Mouse (Mus musculus) limb, embryonic 15.5 days (tissue): ENCODE data around the gene Phldb3. TPM values are rescaled to one million over a fixed set of nuclear protein-coding genes. Genes with fewer than 3 reads are reported as not detected.

ENCODE experiments used
- ATAC-seq: fragments of 200-750 bp; cut with Nextera tagmentation; 2 replicates; pipeline ENCODE4 v1.8.0; 2017; ENCODE audit warnings: low read depth, moderate TSS enrichment; ENCODE audit not compliant: insufficient number of reproducible peaks, low FRiP score, low TSS enrichment
- H3K27ac ChIP-seq: fragments of 300-500 bp; sonication (generic); 2 replicates; pipeline ENCODE4 v1.5.1; 2015; ENCODE audit warnings: moderate library complexity, mild to moderate bottlenecking, inconsistent platforms
- H3K27me3 ChIP-seq: fragments of 300-500 bp; sonication (generic); 2 replicates; pipeline ENCODE4 v1.6.1; 2015; ENCODE audit warnings: inconsistent platforms
- H3K36me3 ChIP-seq: fragments of 300-500 bp; sonication (generic); 2 replicates; pipeline ENCODE4 v1.6.1; 2015; ENCODE audit warnings: inconsistent platforms
- H3K4me1 ChIP-seq: fragments of 300-500 bp; sonication (generic); 2 replicates; pipeline ENCODE4 v1.6.1; 2015; ENCODE audit warnings: inconsistent platforms
- H3K4me2 ChIP-seq: fragments of 300-500 bp; sonication (generic); 2 replicates; pipeline ENCODE4 v1.6.1; 2015; ENCODE audit warnings: mild to moderate bottlenecking, inconsistent platforms
- H3K4me3 ChIP-seq: fragments of 300-500 bp; sonication (generic); 2 replicates; pipeline ENCODE4 v1.5.1; 2015; ENCODE audit warnings: mild to moderate bottlenecking, inconsistent platforms
- H3K9ac ChIP-seq: fragments of 300-500 bp; sonication (generic); 2 replicates; pipeline ENCODE4 v1.6.1; 2015; ENCODE audit warnings: inconsistent platforms
- H3K9me3 ChIP-seq: fragments of 300-500 bp; sonication (generic); 2 replicates; pipeline ENCODE4 v1.6.1; 2016; ENCODE audit warnings: inconsistent platforms
- WGBS: fragments of 180-500 bp; shearing (Covaris S2); methylation state at CpG from one replicate; pipeline ENCODE4 v1.1.7; 2015; 5-methylcytosine and 5-hydroxymethylcytosine counted together
- polyA plus RNA-seq: library from polyadenylated mRNA; unstranded; fragments of >200 nt; fragmentation: Nextera tagmentation; extraction: Ambion mirVana; gene quantifications from 2 replicates; pipeline ENCODE4 v1.2.1, GENCODE M21; 2015

The Phldb3 gene
- polyA plus RNA-seq, 1 experiment from 2014 or later: 1.4 TPM

- 88% methylated on average over 23 of the region's 23 CpGs for WGBS
- no peak for ATAC-seq
Measured at GRCm38 (mm10) chr7:24671944-24672439, 61.4 kb downstream of the Phldb3 start.

GRCm38 (mm10) chr7:24676575-24676974, 66.0 kb downstream of the Phldb3 start, which contains the start of gene Tex101:
Tex101 (minus strand) TSS chr7:24676675.
- Histone ChIP-seq H3K9ac (no peak within 1 kb of the TSS), H3K4me3 (no peak within 1 kb of the TSS), H3K9me3 (no peaks in the 10 kb centered on the region), H3K4me2 (no peak within 1 kb of the TSS), H3K27me3 (no peaks in the 10 kb centered on the region), H3K36me3 (no peaks in the 10 kb centered on the region), H3K4me1 (no peaks in the 10 kb centered on the region), H3K27ac (no peak within 1 kb of the TSS)
- no peak for ATAC-seq
- WGBS: 86% methylated on average over 9 of the region's 9 CpGs

More at GRCm38 (mm10) chr7:24671944-24672439, 61.4 kb downstream of the Phldb3 start:
- Histone ChIP-seq H3K27me3 (no peaks in the 10 kb centered on the region), H3K4me1 (no peaks in the 10 kb centered on the region), H3K9ac (no peak overlapping the region), H3K4me2 (no peak overlapping the region), H3K9me3 (no peaks in the 10 kb centered on the region), H3K4me3 (no peak overlapping the region), H3K27ac (no peak overlapping the region), H3K36me3 (no peaks in the 10 kb centered on the region)

Other genes starting within 250 kb of the Phldb3 start
- gene Kcnn4, start 240.5 kb upstream of the Phldb3 start, polyA plus RNA-seq: 3.0 and 3.4 TPM in 2 replicates
- 23.2 and 23.6 TPM in 2 replicates for gene Smg9, start 211.1 kb upstream of the Phldb3 start, polyA plus RNA-seq
- gene Irgc1, start 158.5 kb upstream of the Phldb3 start, polyA plus RNA-seq: 0.17 TPM in 1 of 2 replicates, not detected in the other
- gene Plaur, start 148.3 kb upstream of the Phldb3 start, polyA plus RNA-seq: 8.1 and 10.1 TPM in 2 replicates
- 5.0 and 6.3 TPM in 2 replicates for gene Cadm4, start 128.7 kb upstream of the Phldb3 start, polyA plus RNA-seq
- gene Zfp428, start 103.8 kb upstream of the Phldb3 start, polyA plus RNA-seq: 40.8 and 44.3 TPM in 2 replicates
- gene AC161166.1, start 98.3 kb upstream of the Phldb3 start, polyA plus RNA-seq: 0.32 TPM in 2 replicates
- 8.2 and 8.3 TPM in 2 replicates for gene Irgq, start 80.1 kb upstream of the Phldb3 start, polyA plus RNA-seq
- 5.1 and 7.8 TPM in 2 replicates for gene Pinlyp, start 64.6 kb upstream of the Phldb3 start, polyA plus RNA-seq
- gene Xrcc1, start 64.5 kb upstream of the Phldb3 start, polyA plus RNA-seq: 110 and 125 TPM in 2 replicates
- gene Ethe1, start 23.2 kb upstream of the Phldb3 start, polyA plus RNA-seq: 28.0 and 28.7 TPM in 2 replicates
- 5.2 and 6.4 TPM in 2 replicates for gene Zfp575, start 23.1 kb upstream of the Phldb3 start, polyA plus RNA-seq
- 125 and 128 TPM in 2 replicates for gene Lypd3, start 25.8 kb downstream of the Phldb3 start, polyA plus RNA-seq
- not detected in 2 replicates for gene Tex101, start 65.9 kb downstream of the Phldb3 start, polyA plus RNA-seq
- gene BC049730, start 98.5 kb downstream of the Phldb3 start, polyA plus RNA-seq: not detected in 2 replicates
- not detected in 2 replicates for gene Gm4763, start 116.1 kb downstream of the Phldb3 start, polyA plus RNA-seq
- 0.23 and 0.25 TPM in 2 replicates for gene Cd177, start 149.5 kb downstream of the Phldb3 start, polyA plus RNA-seq
- 0.17 and 0.37 TPM in 2 replicates for gene Ceacam10, start 166.4 kb downstream of the Phldb3 start, polyA plus RNA-seq